Mouse (Mus musculus) embryonic stem cell, embryonic (primary cell): ENCODE measurements around the gene Mark2.

Experiments used
- CTCF ChIA-PET, 4 experiments: fragments of 300-600 bp in 2 of 4; fragments of 350-600 bp in 2 of 4; sonication (Branson Sonifier 250); formaldehyde crosslinking; loops; one replicate each; lab custom pipeline; 2022; ENCODE audit warnings: inconsistent platforms in 2 of 4; lab: Charles Lee
- POLR2A ChIA-PET, 4 experiments: fragments of 300-600 bp in 2 of 4; fragments of 350-600 bp in 2 of 4; sonication (Branson Sonifier 250); formaldehyde crosslinking; loops; one replicate each; lab custom pipeline; 2022; ENCODE audit warnings: antibody characterized with exemption in 4 of 4, inconsistent platforms in 1 of 4; lab: Charles Lee

The Mark2 gene

DNA sequence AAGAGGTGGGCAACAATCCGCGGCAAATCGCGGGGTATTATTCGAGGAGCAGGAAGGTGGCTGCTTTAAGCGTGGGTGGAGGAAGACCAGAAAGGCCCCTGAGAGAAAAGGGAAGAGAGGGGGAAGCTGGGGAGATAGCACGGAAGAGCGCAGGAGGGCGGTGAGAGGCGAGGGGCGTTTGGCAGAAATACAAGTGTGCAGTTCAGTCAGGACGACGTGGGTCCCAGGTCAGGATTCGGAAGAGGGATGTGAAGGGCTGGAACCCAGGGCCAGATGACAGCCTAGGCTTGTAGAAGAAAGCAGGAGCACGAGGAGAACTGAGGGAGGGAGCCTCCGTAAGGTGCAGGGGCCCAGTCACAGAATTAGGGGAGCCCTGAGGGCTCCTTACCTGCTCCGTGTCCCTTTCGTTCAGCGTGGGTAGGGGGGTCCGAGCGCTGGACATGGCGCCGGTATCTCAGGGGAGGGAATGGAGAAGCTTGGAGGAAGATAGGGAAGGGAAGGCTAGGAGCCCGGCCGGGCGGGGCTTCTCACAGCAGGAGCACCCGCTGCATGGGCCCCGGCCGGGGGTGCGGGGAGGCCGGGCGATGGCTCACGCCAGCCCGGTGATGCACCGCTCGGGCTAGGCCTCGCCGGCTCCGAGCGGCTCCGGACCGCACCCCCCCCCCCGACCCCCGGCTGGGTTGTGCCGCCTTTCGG, 732 bp downstream of the Mark2 start:
- POLR2A ChIA-PET = interaction anchor here in 3 of 4 experiments (0.8 to 7.8 kb wide), 50 partner anchors 8 to 1373 kb away, joined by 3 to 97 read pairs (median 4); partner anchors contain the start of genes Cox8a (in 1 of the 3), Dnajc4 (in 1 of the 3), Naa40 (in 1 of the 3) and Otub1 (in 1 of the 3)
- CTCF ChIA-PET = interaction anchor here in 3 of 4 experiments (0.8 to 1.5 kb wide), 11 partner anchors 13 to 237 kb away, joined by 3 to 5 read pairs (median 3); no protein-coding TSS in a partner anchor

GRCm38 (mm10) chr19:7340371-7340779, 1.3 kb downstream of the Mark2 start:
- CTCF ChIA-PET = interaction anchor here in 3 of 4 experiments (0.6 to 1.5 kb wide), 5 partner anchors 22 to 71 kb away, joined by 3 to 8 read pairs (median 3); no protein-coding TSS in a partner anchor
- POLR2A ChIA-PET = interaction anchor here in 3 of 4 experiments (0.8 to 7.8 kb wide), 28 partner anchors 8 to 134 kb away, joined by 3 to 97 read pairs (median 4); partner anchors contain the start of genes Naa40 (in 1 of the 3), Otub1 (in 1 of the 3) and Rcor2 (in 1 of the 3)

DNA sequence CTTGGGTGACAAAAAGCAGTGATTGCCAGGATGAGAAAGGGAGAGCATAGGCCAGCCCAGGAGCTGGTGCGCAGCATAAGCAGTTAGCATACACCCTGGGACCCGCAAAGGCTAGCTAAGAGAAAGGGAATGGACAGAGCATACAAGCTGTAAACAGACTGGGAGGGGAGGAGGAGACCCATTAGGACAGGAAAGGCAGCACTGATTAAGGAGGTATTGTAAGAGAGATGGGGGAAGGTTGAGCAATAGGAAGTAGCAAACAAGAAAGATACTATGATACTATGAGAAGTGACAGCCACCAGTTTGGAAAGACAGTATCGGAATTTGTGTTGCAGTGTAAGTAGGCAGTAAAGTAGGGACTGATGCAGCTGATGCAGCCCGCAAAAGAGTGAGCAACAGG, 1.8 kb downstream of the Mark2 start:
- CTCF ChIA-PET = interaction anchor here (0.6 to 1.5 kb wide), 6 partner anchors 23 to 160 kb away, joined by 3 to 18 read pairs (median 4); no protein-coding TSS in a partner anchor
- POLR2A ChIA-PET = interaction anchor here in 3 of 4 experiments (0.8 to 7.8 kb wide), 27 partner anchors 8 to 133 kb away, joined by 3 to 97 read pairs (median 4); partner anchors contain the start of genes Rcor2 (in 2 of the 3), Cox8a (in 1 of the 3) and Otub1 (in 1 of the 3)

- ChIA-PET CTCF (interaction anchor here in 2 of 4 experiments (0.8 to 1.0 kb wide), 3 partner anchors 31 to 70 kb away, joined by 3 read pairs; no protein-coding TSS in a partner anchor), POLR2A (interaction anchor here in 3 of 4 experiments (0.9 to 7.8 kb wide), 25 partner anchors 7 to 121 kb away, joined by 3 to 97 read pairs (median 5); partner anchors contain the start of genes Rcor2 (in 2 of the 3) and Cox8a (in 1 of the 3))
Measured at GRCm38 (mm10) chr19:7339026-7339425, 2.6 kb downstream of the Mark2 start.

DNA sequence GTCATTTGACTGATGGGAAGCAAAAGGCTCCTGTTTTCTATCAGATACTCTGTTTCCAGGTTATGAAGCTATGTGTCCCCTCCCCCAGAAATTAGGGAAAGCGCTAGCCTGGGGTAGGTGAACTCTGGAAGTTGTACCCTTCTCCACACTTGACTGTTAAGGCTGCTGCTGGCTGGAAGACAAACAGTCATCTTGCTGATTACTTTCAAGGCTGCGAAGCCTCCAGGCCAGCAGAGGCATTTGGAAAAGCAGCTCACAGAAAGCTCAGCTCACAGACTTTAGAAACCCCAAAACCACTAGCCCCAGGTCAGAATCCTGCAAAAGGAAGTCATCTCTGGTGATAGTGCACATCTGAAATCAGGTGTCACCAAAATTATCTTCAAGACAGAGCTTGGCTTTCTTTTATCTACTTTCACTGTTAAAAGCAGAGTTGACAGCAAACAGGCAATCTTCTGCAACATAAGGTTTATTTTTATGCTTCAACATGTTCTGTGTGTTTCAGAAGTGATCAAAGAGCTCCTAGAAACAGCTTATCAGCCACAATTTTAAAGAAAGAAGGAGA, 3.8 kb downstream of the Mark2 start:
- POLR2A ChIA-PET = interaction anchor here in 3 of 4 experiments (0.6 to 7.8 kb wide), 28 partner anchors 11 to 384 kb away, joined by 3 to 97 read pairs (median 3); partner anchors contain the start of genes Rcor2 (in 2 of the 3) and Naa40 (in 1 of the 3)
- CTCF ChIA-PET = interaction anchor here in 3 of 4 experiments (0.6 to 1.2 kb wide), 3 partner anchors 59 to 210 kb away, joined by 3 read pairs; no protein-coding TSS in a partner anchor

DNA sequence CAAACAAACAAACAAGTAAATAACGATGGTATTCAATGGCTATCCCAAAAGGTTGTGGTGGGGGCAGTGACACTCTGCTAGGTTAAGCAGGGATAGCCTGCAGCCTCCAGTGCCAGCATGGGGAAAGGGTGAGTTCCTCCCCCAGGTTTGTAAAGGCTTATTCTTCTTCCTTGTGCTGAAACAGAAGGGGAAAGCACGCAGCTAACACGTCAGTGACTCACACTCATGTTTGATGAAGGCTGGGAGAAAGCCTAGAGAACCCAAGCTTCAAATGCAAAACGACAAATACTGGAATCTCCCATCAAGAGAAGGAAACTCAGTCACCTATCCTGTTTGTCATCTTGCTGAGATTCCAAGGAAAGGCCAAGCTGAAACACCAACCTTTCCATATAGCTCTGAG, 6.0 kb downstream of the Mark2 start:
- ChIA-PET POLR2A (interaction anchor here in 2 of 4 experiments (1.3 to 7.8 kb wide), 7 partner anchors 11 to 101 kb away, joined by 3 to 97 read pairs (median 15); partner anchors contain the start of gene Rcor2 (in 1 of the 2)), CTCF (no interaction called here)

- POLR2A ChIA-PET = interaction anchor here in 3 of 4 experiments (0.5 to 4.1 kb wide), 17 partner anchors 7 to 63 kb away, joined by 3 to 34 read pairs (median 4); partner anchors contain the start of gene Mark2 (in 3 of the 3)
- CTCF ChIA-PET = interaction anchor here in 2 of 4 experiments (0.8 to 1.2 kb wide), 2 partner anchors 60 to 70 kb away, joined by 3 read pairs; no protein-coding TSS in a partner anchor
Measured at GRCm38 (mm10) chr19:7334049-7334448, 7.6 kb downstream of the Mark2 start.

GRCm38 (mm10) chr19:7321391-7321790, 20.3 kb downstream of the Mark2 start:
- POLR2A ChIA-PET = interaction anchor here in 2 of 4 experiments (1.0 to 2.1 kb wide), 9 partner anchors 9 to 282 kb away, joined by 3 to 7 read pairs (median 4); partner anchors contain the start of genes Mark2 (in 1 of the 2) and Stip1 (in 1 of the 2)
- CTCF ChIA-PET = interaction anchor here in 1 of 4 experiments (0.5 kb wide), 1 partner anchor 86 kb away, joined by 3 read pairs; no protein-coding TSS in a partner anchor

GRCm38 (mm10) chr19:7320181-7320580, 21.5 kb downstream of the Mark2 start:
- POLR2A ChIA-PET = interaction anchor here in 3 of 4 experiments (0.7 to 3.7 kb wide), 16 partner anchors 10 to 84 kb away, joined by 3 to 23 read pairs (median 4); partner anchors contain the start of gene Mark2 (in 2 of the 3)
- CTCF ChIA-PET = interaction anchor here in 2 of 4 experiments (1.0 to 1.1 kb wide), 2 partner anchors 12 to 85 kb away, joined by 3 to 4 read pairs; no protein-coding TSS in a partner anchor

GRCm38 (mm10) chr19:7317716-7318115, 23.9 kb downstream of the Mark2 start:
- ChIA-PET CTCF (interaction anchor here in 2 of 4 experiments (0.7 to 0.9 kb wide), 2 partner anchors 240 to 319 kb away, joined by 3 read pairs; no protein-coding TSS in a partner anchor), POLR2A (interaction anchor here (0.6 to 4.0 kb wide), 24 partner anchors 9 to 266 kb away, joined by 3 to 23 read pairs (median 4); partner anchors contain the start of gene Mark2 (in 2 of the 4))

GRCm38 (mm10) chr19:7316822-7317221, 24.8 kb downstream of the Mark2 start:
- POLR2A ChIA-PET = interaction anchor here in 3 of 4 experiments (0.8 to 4.0 kb wide), 17 partner anchors 10 to 75 kb away, joined by 3 to 16 read pairs (median 5); partner anchors contain the start of gene Mark2 (in 1 of the 3)

GRCm38 (mm10) chr19:7315587-7315984, 26.1 kb downstream of the Mark2 start:
- POLR2A ChIA-PET = interaction anchor here in 3 of 4 experiments (0.6 to 4.0 kb wide), 15 partner anchors 8 to 73 kb away, joined by 3 to 16 read pairs (median 5); no protein-coding TSS in a partner anchor
- CTCF ChIA-PET = interaction anchor here in 1 of 4 experiments (1.0 kb wide), 1 partner anchor 380 kb away, joined by 3 read pairs; no protein-coding TSS in a partner anchor

More at GRCm38 (mm10) chr19:7316822-7317221, 24.8 kb downstream of the Mark2 start:
- CTCF ChIA-PET = interaction anchor here in 1 of 4 experiments (1.0 kb wide), 2 partner anchors 53 to 381 kb away, joined by 3 to 5 read pairs; no protein-coding TSS in a partner anchor

- ChIA-PET POLR2A (interaction anchor here in 2 of 4 experiments (0.6 to 4.0 kb wide), 18 partner anchors 8 to 754 kb away, joined by 3 to 16 read pairs (median 5); partner anchors contain the start of gene Mark2 (in 1 of the 2)), CTCF (no interaction called here)
Measured at GRCm38 (mm10) chr19:7314976-7315586, 26.6 kb downstream of the Mark2 start.

- CTCF ChIA-PET = no interaction called here
- POLR2A ChIA-PET = interaction anchor here in 2 of 4 experiments (0.6 to 2.5 kb wide), 7 partner anchors 19 to 127 kb away, joined by 3 to 9 read pairs (median 3); no protein-coding TSS in a partner anchor
Measured at GRCm38 (mm10) chr19:7313660-7314059, 28.0 kb downstream of the Mark2 start.

- POLR2A ChIA-PET = interaction anchor here (0.5 to 2.8 kb wide), 23 partner anchors 9 to 316 kb away, joined by 3 to 16 read pairs (median 4); partner anchors contain the start of genes Mark2 (in 2 of the 4), 2700081O15Rik (in 1 of the 4) and Stip1 (in 1 of the 4)
Measured at GRCm38 (mm10) chr19:7311306-7311705, 30.4 kb downstream of the Mark2 start.

DNA sequence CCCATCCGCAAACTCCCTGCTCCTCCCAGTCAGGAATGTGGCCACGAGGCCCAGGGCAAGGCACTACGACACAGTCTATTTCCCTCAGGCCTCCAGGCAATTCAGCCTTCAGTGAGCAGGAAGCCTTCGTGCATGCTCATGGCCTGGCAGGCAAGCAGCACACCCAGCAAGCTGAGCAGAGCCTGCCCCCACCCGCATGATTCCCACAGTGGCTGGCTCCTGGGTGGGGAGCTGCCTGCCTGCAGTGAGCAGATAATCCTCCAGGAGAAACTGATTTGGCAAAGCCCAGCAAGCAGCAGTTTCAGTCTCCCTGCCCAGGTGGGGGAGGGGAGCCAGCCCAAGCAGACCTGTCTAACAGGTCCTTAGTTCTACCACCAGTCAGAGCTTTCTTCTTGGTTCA, 31.0 kb downstream of the Mark2 start:
- CTCF ChIA-PET = interaction anchor here in 2 of 4 experiments (0.8 to 2.3 kb wide), 2 partner anchors 43 to 94 kb away, joined by 3 to 7 read pairs; partner anchors contain the start of gene Rcor2 (in 1 of the 2)
- POLR2A ChIA-PET = interaction anchor here (0.6 to 2.8 kb wide), 23 partner anchors 9 to 270 kb away, joined by 3 to 16 read pairs (median 4); partner anchors contain the start of genes Mark2 (in 2 of the 4), 2700081O15Rik (in 1 of the 4) and Stip1 (in 1 of the 4)

More at GRCm38 (mm10) chr19:7311306-7311705, 30.4 kb downstream of the Mark2 start:
- CTCF ChIA-PET = interaction anchor here in 2 of 4 experiments (0.8 to 2.3 kb wide), 2 partner anchors 44 to 93 kb away, joined by 3 to 7 read pairs; partner anchors contain the start of gene Rcor2 (in 1 of the 2)
